Mouse (Mus musculus): ENCODE data around the gene Pgs1.
A peak's percentile ranks its signal among the peaks of the same experiment; 100 is the strongest.

The Pgs1 gene

DNA sequence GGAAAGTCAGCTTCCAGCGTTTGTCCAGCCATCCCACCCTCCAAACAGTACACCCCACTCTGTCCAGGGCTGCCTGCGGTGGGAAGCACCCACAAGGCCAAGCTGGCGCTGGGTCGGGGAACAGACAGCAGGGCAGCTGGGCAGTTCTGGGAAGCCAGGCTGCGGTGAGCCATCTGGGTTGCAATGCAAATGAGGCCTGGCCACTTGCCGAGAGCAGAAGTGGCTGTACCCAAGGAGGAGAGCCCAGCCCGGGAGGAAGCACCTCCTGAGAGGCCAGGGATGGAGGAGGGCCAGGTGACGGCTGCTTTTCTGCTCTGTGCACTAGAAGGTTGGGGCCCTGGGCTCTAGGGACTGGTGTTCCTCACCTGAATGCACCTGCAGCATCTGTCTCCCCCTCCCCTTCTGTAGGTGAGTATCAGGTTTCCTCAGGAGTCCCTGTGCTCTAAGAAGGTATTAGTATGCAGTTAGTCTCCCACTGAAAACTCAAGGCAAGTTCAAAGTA lies 10.0 kb upstream of the Pgs1 start:
- DNase-seq (ENCODE audit: low spot score in 2 of 2): no peak

- no peak for DNase-seq (ENCODE audit: low spot score in 2 of 2)
These were observed 8.3 kb upstream of the Pgs1 start for GRCm38 (mm10) chr11:117977694-117978360.

DNA sequence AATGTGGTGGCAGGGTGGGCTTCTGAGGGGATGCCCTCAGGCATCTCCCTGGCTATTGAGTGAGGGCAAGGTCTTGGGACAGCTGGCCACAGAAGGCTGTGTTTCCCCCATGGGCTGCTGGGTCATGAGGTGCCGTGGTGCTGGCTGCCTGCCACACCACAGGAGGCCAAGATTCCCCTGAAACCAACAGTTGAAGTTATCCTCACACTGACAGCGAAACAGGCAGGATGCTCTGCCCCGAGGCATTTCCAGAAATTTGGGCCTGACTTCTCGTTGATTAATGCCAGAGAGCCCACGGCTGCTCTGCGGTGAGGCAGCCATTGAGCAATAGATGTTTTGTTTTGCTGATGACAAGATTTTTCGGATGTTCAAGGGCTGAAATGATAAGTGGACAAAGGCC lies 6.7 kb upstream of the Pgs1 start:
- no peak for DNase-seq (ENCODE audit: low spot score in 2 of 2)

DNA sequence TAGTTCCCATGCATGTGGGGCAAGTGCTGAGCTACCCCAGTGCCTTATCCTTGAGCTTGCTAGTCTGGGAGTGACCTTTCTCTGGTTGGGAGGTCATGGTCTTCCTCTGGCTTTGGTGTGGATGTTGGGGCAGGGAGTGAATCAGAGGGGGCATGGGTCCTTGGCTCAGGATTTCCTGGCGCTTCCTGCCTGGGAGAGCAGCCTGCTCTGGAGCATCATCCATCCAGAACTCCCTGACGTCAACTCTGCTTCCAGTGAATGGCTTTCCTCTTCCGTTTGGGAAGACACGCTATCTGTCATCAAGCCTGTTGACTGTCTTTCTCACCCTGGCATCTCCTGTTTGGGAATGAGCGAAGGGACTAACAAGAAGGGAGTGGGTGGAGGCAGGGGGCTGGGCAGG lies 3.7 kb upstream of the Pgs1 start:
- no peak for DNase-seq (ENCODE audit: low spot score in 2 of 2)

- no peak for DNase-seq (ENCODE audit: low spot score in 2 of 2)
These were observed 2.3 kb upstream of the Pgs1 start for GRCm38 (mm10) chr11:117983770-117984169.

DNA sequence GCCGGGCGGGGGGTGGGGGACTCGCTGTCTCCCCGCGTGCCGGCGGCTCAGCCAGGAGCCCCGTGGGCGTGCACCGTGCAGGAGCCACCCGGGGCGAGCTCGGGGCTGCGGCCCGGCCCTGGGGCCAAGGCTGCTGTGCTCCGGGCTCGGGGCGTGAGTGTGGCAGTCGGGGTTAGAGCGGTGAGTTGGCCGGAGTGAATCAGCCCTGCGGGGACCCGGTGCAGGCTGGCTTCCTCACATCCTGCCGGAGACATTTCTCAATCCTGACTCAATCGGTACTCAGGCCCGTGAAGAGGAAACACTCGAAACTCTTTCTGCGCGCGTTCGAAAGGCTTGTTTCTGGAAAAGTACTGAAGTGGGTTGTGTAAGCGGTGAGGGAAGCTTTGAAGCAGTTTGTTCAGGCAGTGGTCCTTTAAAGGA lies 950 bp downstream of the Pgs1 start:
- no peak for DNase-seq (ENCODE audit: low spot score in 2 of 2)

GRCm38 (mm10) chr11:117987968-117988367 lies 1.9 kb downstream of the Pgs1 start:
- DNase-seq (ENCODE audit: low spot score in 2 of 2): no peak

DNA sequence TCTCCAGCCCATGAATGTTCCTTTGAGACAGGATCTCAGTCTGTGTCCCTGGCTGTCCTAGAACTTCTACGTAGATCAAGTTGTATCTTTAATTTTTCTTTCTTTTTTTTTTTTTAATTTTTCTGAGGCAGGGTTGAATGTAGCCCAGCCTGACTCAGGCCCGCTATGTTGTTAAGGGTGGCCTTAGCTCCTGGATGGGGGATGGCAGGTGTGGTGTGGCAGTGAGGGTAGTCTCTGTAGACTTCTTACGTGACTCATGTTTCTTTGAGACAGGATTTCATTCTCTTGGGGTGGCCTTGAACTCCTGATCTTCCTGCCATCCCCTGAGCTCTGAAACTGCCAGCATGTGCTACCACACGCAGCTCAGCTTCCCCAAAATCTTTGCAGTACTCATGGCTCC lies 3.1 kb downstream of the Pgs1 start:
- DNase-seq (ENCODE audit: low spot score in 2 of 2): no peak

- DNase-seq (ENCODE audit: low spot score in 2 of 2): no peak
These were observed 3.8 kb downstream of the Pgs1 start for GRCm38 (mm10) chr11:117989926-117990325.

DNA sequence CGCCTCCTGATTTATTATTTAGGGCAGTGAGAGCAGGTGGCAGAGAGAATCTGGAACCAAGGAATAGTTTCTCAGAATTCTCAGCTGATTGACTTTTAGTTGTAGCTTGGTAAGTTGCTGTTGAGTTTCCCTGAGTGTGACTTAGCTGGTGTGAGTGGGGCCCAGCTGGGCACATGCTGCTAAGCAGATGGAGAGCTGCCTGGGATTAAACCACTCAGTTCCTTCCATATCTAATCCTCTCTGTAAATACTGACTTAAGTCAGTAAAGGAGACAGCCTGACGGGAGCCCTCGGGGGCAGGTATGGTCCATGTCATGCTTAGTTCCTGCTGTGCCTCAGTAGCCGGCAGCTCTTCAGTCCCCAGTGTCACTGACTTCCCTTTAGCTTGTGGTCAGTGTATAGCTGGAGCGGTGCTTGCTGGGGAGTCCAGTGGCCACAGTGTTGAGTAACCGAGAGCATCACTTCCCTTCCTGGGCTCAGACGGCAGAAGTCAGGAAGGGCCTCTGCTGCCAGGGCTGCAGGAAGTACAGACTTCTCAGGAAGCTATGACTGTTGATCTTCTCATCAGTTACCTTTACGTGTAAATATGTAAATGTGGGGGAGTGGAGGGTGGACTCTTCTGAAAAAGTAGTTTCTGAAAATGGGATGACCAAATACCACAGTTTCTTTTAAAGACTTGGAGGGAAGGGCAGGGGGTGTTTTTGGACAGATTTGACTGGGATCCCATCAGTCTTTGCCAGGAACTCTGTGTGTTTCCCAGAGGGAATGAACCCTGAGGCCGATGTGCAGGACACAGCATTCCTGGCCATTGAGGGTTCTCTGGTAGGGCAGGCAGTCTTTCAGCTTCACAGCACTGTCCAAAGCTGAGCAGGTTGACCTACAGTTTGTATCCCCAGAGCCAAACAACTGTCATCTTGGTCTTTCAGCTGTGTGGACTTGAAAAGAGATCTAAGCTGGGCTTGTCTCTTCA lies 5.7 kb downstream of the Pgs1 start:
- DNase-seq (ENCODE audit: low spot score in 2 of 2): no peak

- no peak for DNase-seq (ENCODE audit: low spot score in 2 of 2)
These were observed 7.4 kb downstream of the Pgs1 start for GRCm38 (mm10) chr11:117993190-117994175.

DNA sequence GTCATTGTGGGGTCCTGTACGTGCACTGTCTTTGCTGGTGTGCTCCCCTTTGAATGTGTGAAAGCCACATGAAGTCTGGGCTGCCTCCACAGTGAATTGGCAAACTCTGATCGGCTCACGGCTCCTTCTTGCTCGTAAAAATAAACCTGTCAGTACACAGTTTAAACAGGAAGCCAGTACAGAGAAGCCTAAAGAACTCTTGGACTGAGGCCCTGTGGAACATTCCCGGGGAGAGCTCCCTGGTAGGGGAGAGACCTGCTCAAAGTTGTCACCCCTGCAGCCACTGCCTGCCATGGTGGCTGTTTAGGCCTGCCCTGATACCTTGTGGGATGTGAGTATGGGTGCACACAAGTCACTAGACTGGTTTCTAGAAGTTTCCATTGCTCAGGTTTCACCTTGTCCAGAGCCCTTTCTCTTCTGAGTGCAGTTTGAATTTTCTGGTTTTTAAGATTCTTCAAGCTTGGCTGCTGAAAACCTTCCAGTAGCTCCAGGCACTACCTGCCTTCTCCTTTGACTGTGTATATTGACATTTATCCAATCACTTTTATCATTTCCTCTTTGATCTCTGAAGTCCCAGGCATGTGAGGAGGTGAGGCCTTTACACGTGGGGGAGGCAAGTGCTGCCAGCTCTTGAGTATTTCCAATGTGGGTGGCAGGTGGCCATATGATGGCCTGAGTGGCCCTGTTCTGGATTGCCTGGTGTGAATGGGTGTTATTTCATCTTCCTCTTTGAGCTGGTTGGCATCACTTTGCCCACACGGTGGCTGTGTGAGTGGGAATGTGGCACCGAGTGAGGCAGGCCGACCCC lies 8.4 kb downstream of the Pgs1 start:
- peak in 1 of 2 experiments; percentile 38 for DNase-seq (ENCODE audit: low spot score in 2 of 2)

DNA sequence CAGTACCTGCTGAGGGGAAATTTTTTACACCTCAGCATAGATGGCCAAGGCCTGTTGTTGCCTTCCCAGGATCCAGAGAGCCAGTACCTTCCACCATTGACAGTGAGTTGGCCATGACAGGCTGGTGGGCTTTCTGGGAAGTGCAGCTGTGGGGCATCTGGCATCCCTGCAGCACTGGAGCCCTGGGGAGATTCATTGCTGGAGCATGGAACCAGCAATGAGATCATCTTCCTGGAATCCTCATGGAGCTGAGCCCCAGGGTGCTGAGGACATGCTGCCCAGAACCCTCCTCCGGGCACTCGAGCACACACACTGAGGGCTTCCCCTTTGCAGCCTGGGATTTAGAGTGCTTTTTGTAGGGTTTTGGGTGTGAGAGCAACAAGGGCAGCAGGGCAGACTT lies 9.2 kb downstream of the Pgs1 start:
- DNase-seq (ENCODE audit: low spot score in 2 of 2): no peak

GRCm38 (mm10) chr11:117995661-117996060 lies 9.6 kb downstream of the Pgs1 start:
- DNase-seq (ENCODE audit: low spot score in 2 of 2): no peak

DNA sequence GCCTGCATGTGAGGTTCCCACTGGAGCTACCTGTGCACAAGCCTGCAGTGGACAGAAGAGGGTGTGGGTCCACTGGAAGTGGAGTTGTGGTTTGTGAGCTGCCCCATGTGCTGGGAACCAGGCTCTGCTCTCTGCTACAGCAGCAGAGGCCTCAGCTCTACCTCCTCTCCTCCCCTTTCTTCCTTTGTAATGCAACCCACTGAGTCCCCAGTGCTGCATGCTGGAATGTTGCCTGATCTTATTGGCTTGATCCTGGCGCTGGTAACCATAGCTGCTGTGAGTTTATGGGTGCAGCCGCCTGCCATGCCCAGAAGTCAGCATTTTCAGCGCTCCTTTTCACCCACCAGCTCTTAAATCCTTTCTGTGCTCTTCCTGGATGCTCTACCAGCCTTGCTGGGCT lies 10.0 kb downstream of the Pgs1 start:
- DNase-seq (ENCODE audit: low spot score in 2 of 2): no peak

GRCm38 (mm10) chr11:117997085-117997484 lies 11.0 kb downstream of the Pgs1 start:
- no peak for DNase-seq (ENCODE audit: low spot score in 2 of 2)

GRCm38 (mm10) chr11:117998356-117998755 lies 12.3 kb downstream of the Pgs1 start:
- DNase-seq (ENCODE audit: low spot score in 2 of 2): no peak

GRCm38 (mm10) chr11:117999260-117999934 lies 13.3 kb downstream of the Pgs1 start:
- DNase-seq (ENCODE audit: low spot score in 2 of 2): no peak

DNA sequence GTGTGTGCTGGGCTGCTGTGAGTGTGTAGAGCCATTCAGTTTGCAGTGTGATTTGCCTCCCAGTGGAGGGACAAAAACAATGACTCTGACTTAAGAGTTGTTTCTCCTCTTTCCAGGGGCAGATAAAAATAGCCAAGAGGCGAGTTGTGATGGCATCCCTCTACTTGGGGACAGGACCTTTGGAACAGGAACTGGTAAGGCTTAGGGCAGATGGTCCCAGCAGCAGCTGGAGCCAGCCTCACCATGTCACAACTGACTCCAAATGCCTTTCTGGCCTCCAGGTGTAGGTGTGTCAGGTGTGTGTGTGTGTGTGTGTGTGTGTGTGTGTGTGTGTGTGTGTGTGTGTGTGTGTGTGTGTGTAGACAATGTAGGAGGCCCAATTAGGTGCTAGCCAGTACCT lies 14.0 kb downstream of the Pgs1 start:
- DNase-seq (ENCODE audit: low spot score in 2 of 2): no peak

- no peak for DNase-seq (ENCODE audit: low spot score in 2 of 2)
These were observed 14.6 kb downstream of the Pgs1 start for GRCm38 (mm10) chr11:118000565-118001215.
